Mouse (Mus musculus): ENCODE data around the gene Apcs. TPM values are rescaled to one million over a fixed set of nuclear protein-coding genes. Genes with fewer than 3 reads are reported as not detected.

Gene Apcs
- polyA plus RNA-seq (2012; rRNA removed) = 0.10 and 0.15 TPM in 2 replicates

DNA sequence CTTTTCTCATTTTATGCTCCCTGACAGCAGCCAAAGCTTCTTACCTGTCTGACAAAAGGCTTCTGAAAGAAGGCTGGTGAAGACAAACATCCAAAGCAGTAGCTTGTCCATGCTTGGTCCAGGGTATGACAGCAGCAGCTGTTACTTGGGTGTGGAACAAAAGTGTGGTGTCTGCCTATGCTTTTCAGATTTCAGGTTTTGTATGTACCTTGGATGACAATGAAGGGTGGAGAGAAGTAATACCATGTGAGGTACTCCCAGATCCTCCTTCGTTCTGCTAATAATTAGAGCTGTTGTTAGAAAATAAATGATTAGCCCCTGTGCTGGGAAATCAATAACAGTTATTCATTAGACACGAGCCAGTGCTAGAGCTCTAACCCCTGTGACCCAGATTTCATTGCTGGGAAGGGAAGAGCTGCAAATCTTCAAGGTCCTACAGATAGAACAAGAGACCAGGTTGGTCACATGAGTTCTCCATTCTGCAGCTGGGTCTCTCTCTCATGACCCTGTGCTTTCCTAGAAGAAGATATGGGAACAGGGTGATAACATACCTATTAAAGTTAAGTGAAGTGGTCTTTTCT is at the start of gene Apcs:
Apcs (minus strand) TSS at position 265 of the 581 bp plus-strand sequence.

Other genes starting within 250 kb of the Apcs start
- gene Crp, start 197.0 kb downstream of the Apcs start, polyA plus RNA-seq (2012; rRNA removed) = 0.12 and 0.35 TPM in 2 replicates
- not detected in 2 replicates for gene Olfr16, start 55.4 kb upstream of the Apcs start, polyA plus RNA-seq (2012; rRNA removed)
- gene Olfr1408, start 242.3 kb upstream of the Apcs start, polyA plus RNA-seq (2012; rRNA removed) = not detected in 2 replicates

All from central nervous system, embryonic 11.5 days (tissue).